9 mouse cellular contexts compared by ENCODE assay signal in the genomic region with DNA sequence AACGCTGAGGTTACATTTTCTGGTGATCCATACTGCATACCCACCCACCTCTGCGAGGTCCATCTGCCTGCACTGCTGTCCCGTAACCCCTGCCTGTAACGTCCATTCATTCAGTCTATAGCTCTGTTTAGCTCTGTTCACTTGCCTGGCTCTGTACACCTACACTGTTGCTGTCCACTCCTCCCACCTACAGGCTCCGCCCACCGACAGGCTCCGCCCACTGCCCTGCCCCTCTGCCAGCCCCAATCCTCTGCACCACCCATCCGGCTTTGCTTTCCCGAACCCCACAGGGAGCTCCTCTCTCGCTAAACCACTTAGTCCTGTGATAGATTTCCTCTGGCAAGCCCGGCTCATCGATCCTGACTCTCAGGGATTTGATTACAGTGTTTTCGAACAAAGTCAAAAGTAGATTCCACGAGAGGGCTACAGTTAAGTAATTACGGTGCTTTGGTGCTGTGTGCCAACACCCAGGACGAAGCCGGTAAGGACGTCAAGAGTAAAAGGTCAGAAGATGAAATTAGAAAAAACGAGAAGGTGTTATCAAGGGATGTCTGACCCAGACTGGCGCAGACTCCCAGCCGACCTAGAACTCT.
DNase-seq lines count a peak whose midpoint lies in the region; ATAC-seq lines count a peak whose summit lies in the region.
"Had no signal": no experiment of that assay in that cellular context is flagged by ENCODE, and none has a peak within 500 bp of the region (broad histone marks: within the 10 kb centered on the region; RNA-seq: fewer than 3 reads in every experiment).

No protein-coding gene starts in this region.

- H3K4me3 ChIP-seq in heart, embryonic 10.5 days: peak overlapping the region; percentile 9
- H3K4me3 ChIP-seq in embryonic facial prominence, embryonic 14.5 days (ENCODE audit: low read depth, low read length): no peak overlapping the region
- H3K4me3 ChIP-seq in limb, embryonic 13.5 days: no peak overlapping the region
- H3K4me3 ChIP-seq in neural tube, embryonic 15.5 days (replicated peaks): no peak overlapping the region

- H3K36me3 ChIP-seq in heart, embryonic 10.5 days: no peaks in the 10 kb centered on the region
- no peaks in the 10 kb centered on the region for H3K36me3 ChIP-seq in embryonic facial prominence, embryonic 14.5 days (ENCODE audit: control insufficient read depth, insufficient read depth, low read length)
- H3K36me3 ChIP-seq in limb, embryonic 13.5 days: no peaks in the 10 kb centered on the region
- no peaks in the 10 kb centered on the region for H3K36me3 ChIP-seq in neural tube, embryonic 15.5 days

- H3K27ac ChIP-seq in heart, embryonic 10.5 days: no peak overlapping the region
- no peak overlapping the region for H3K27ac ChIP-seq in embryonic facial prominence, embryonic 14.5 days (replicated peaks; ENCODE audit: low read depth, low read length)
- H3K27ac ChIP-seq in limb, embryonic 13.5 days: no peak overlapping the region
- H3K27ac ChIP-seq in neural tube, embryonic 15.5 days (replicated peaks): no peak overlapping the region

- peak; percentile 64; the same call in 1 of the 2 replicates for ATAC-seq in embryonic facial prominence, embryonic 14.5 days (ENCODE audit: low read depth)
- ATAC-seq in limb, embryonic 13.5 days (ENCODE audit: low FRiP score, low read depth): peak; percentile 70
- ATAC-seq in neural tube, embryonic 15.5 days (ENCODE audit: low FRiP score): no peak
- ATAC-seq in frontal cortex, adult (ENCODE audit: low TSS enrichment): no peak

- 32% methylated on average over 21 of the region's 21 CpGs for WGBS in heart, embryonic 10.5 days
- 31% methylated on average over 21 of the region's 21 CpGs for WGBS in embryonic facial prominence, embryonic 14.5 days
- 31% methylated on average over 21 of the region's 21 CpGs for WGBS in limb, embryonic 13.5 days
- WGBS in neural tube, embryonic 15.5 days: 37% methylated on average over 21 of the region's 21 CpGs

- H3K4me2 ChIP-seq in embryonic facial prominence, embryonic 14.5 days (ENCODE audit: low read depth, low read length): no peak overlapping the region
- H3K4me2 ChIP-seq in limb, embryonic 13.5 days (replicated peaks): 0 out of 2 replicates have a peak overlapping the region, but pooled peaks have one; percentile 19
- H3K4me2 ChIP-seq in neural tube, embryonic 15.5 days: no peak overlapping the region

- DNase-seq in heart, embryonic 10.5 days (ENCODE audit: low spot score): no peak
- DNase-seq in heart, adult 9 months (ENCODE audit: low spot score in 2 of 2): no peak
- DNase-seq in ES-CJ7 (ENCODE audit: low read depth, low spot score): peak; percentile 86
- no peak for DNase-seq in embryonic facial prominence, embryonic 14.5 days (ENCODE audit: low spot score)
- no peak for DNase-seq in cerebellum, adult 11 months
- DNase-seq: cerebellum, postnatal 36 days had no signal

- no peaks in the 10 kb centered on the region for H3K9me3 ChIP-seq in heart, embryonic 10.5 days
- no peaks in the 10 kb centered on the region for H3K9me3 ChIP-seq in embryonic facial prominence, embryonic 14.5 days (ENCODE audit: control insufficient read depth, low read length)
- H3K9me3 ChIP-seq in limb, embryonic 13.5 days: no peaks in the 10 kb centered on the region
- no peaks in the 10 kb centered on the region for H3K9me3 ChIP-seq in neural tube, embryonic 15.5 days (replicated peaks)

- H3K27me3 ChIP-seq in heart, embryonic 10.5 days (ENCODE audit: insufficient read depth, poor library complexity, severe bottlenecking): peaks cover 50% of the 10 kb centered on the region
- no peaks in the 10 kb centered on the region for H3K27me3 ChIP-seq in embryonic facial prominence, embryonic 14.5 days (replicated peaks; ENCODE audit: control insufficient read depth, insufficient read depth, low read length)
- peaks cover 13% of the 10 kb centered on the region for H3K27me3 ChIP-seq in limb, embryonic 13.5 days
- H3K27me3 ChIP-seq in neural tube, embryonic 15.5 days (replicated peaks): 0 out of 2 replicates have a peak, but pooled peaks cover 3% of the 10 kb centered on the region

- H3K4me1 ChIP-seq in heart, embryonic 10.5 days: peaks cover 42% of the 10 kb centered on the region
- peaks cover 17% of the 10 kb centered on the region for H3K4me1 ChIP-seq in embryonic facial prominence, embryonic 14.5 days (ENCODE audit: control insufficient read depth, insufficient read depth, low read length)
- H3K4me1 ChIP-seq in limb, embryonic 13.5 days: peaks cover 21% of the 10 kb centered on the region
- H3K4me1 ChIP-seq in neural tube, embryonic 15.5 days: peaks cover 11% of the 10 kb centered on the region; the same call in 1 of the 2 replicates

- H3K9ac ChIP-seq in embryonic facial prominence, embryonic 14.5 days (ENCODE audit: low read depth, low read length): no peak overlapping the region
- H3K9ac ChIP-seq in limb, embryonic 13.5 days: no peak overlapping the region
- no peak overlapping the region for H3K9ac ChIP-seq in neural tube, embryonic 15.5 days (replicated peaks)

Comparison
In these comparisons a context has a peak if more than half of its experiments do, and no peak if none do; other contexts are left out.
1. ATAC-seq: peak in embryonic facial prominence, embryonic 14.5 days (single experiment) and limb, embryonic 13.5 days (single experiment); none in neural tube, embryonic 15.5 days (single experiment) and frontal cortex, adult (single experiment).